Mouse (Mus musculus) c-Kit-positive CD71-negative TER-119-negative erythroid progenitor cells, embryonic 14.5 days (primary cell): ENCODE measurements around the gene Vipr2.

Experiments
- DNase-seq: peaks from one replicate; pipeline ENCODE4 v3.0.0-alpha.2; 2013; ENCODE audit warnings: low read depth

The Vipr2 gene

GRCm38 (mm10) chr12:116156792-116157532, 79.4 kb downstream of the Vipr2 start:
- no peak for DNase-seq

- no peak for DNase-seq
Measured at GRCm38 (mm10) chr12:116159223-116159622, 81.7 kb downstream of the Vipr2 start.

GRCm38 (mm10) chr12:116159695-116160094, 82.2 kb downstream of the Vipr2 start:
- no peak for DNase-seq

DNA sequence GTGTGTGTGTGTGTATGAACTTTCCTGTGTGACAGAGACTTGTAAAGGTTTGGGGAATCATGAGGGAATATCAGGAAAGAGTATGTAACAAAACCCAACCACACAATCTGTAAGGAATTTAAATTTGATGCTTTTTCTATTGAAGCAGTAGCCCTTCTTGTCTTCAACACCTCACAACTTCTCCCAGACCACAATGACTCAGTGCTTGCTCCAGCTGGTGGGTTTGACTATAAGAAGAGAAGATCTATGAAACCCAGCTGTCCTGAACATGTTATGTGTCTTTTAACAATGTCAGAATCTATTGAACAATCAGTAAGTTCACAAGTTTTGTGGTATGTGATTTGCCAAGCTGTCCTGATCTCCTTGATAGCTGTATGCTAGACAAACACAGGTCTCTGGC, 87.8 kb downstream of the Vipr2 start:
- no peak for DNase-seq

DNA sequence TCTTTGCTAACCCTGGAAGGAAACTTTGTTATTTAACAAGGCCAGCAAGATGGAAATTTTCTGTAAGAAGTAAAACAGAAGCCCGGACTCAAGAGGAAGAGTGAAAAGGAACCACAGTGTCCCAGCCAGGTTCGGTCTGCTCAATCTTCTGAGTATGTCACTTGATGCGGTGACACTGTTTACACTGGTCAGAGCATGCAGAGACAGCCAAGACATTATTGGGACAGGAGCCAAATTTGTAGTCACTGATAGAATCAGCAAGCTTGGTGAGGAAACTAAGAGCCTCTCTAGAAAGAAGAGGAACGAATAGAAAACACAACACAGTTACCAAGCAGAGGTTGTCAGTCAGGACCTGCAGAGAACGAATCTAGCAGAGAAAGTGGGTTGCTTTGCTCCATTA, 92.1 kb downstream of the Vipr2 start:
- DNase-seq = no peak

GRCm38 (mm10) chr12:116176930-116177329, 99.4 kb downstream of the Vipr2 start:
- peak; percentile 6 for DNase-seq

GRCm38 (mm10) chr12:116181436-116182050, 104.0 kb downstream of the Vipr2 start:
- no peak for DNase-seq

GRCm38 (mm10) chr12:116182376-116182775, 104.8 kb downstream of the Vipr2 start:
- no peak for DNase-seq

DNA sequence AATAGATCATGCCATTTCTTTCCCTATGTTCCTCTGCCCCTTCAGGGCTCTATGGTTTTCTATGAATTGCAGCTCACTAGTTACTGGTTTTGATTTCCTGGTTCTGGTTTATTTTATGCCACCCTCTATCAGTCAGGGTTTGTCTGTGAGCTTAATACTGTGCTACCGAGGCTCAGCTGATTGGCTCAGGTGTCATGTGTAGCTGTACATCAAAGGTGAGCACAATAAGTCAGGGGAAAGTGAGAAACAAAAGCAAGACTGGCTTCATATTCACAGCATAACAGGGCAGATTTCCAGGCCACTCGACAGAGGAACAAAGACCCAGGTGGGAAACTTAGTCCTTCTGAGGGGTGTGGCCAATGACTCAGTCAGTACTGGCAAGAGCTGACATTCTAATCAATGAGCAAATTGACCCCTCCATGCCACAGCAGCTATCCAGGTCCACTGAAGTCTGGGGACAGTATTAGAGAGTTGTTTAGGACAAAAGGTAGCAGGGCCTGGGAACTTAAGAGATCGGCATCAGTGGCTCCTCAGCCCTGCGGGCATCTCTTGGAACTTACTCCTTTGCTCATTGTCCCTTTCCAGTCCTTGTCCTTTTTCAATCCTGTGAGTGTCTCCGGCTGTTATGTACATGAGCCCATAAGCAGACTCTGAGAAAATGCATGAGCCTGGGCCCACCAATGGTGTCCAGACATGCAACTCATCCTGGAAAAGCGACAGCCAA, 105.8 kb downstream of the Vipr2 start:
- no peak for DNase-seq

- no peak for DNase-seq
Measured at GRCm38 (mm10) chr12:116193952-116194351, 116.4 kb downstream of the Vipr2 start.

GRCm38 (mm10) chr12:116194641-116195040, 117.1 kb downstream of the Vipr2 start:
- no peak for DNase-seq
